Comparison of ENCODE assay signal across 8 mouse cellular contexts in the genomic region with DNA sequence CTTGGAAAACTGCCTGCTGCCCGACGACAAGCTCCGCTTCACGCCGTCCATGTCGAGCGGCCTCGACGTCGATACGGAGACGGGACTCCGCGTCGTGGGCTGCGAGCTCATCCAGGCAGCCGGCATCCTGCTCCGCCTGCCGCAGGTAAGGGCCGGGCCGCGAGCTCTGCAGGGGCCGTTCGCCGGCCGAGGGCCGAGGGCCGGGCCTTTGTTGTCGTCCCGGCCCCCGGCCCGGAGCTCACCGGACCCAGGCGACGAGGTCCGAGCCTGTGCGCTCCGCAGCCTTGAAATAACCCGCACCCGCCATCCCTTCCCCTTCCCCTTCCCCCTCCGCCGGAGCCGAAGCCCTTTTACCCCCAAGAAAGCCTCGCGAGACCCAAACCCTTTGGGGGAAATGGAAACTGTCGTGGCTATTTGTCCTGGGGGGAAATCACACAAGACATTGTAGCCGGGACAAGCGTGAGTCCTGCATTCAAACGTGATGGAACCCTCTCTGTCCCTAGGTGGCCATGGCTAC. TPM values are rescaled to one million over a fixed set of nuclear protein-coding genes. Genes with fewer than 3 reads are reported as not detected.
DNase-seq lines count a peak whose midpoint lies in the region; ATAC-seq and TF ChIP-seq lines count a peak whose summit lies in the region.

No protein-coding gene starts in this region.

- H3K9me3 ChIP-seq in forebrain, embryonic 11.5 days (ENCODE audit: control insufficient read depth, low read length), result no peaks in the 10 kb centered on the region
- H3K9me3 ChIP-seq in kidney, embryonic 15.5 days (replicated peaks), result no peaks in the 10 kb centered on the region
- no peaks in the 10 kb centered on the region for H3K9me3 ChIP-seq in megakaryocyte, embryonic 14.5 days

- ATAC-seq in forebrain, embryonic 11.5 days (replicated peaks; ENCODE audit: low FRiP score), result peak; percentile 40
- peak; percentile 48 for ATAC-seq in kidney, embryonic 15.5 days (replicated peaks; ENCODE audit: low FRiP score)
- no peak for ATAC-seq in cerebellum, adult (ENCODE audit: insufficient number of reproducible peaks, low FRiP score, low TSS enrichment)

- no peaks in the 10 kb centered on the region for H3K27me3 ChIP-seq in kidney, adult 2 months (replicated peaks; ENCODE audit: control insufficient read depth, insufficient read depth, low read length)
- H3K27me3 ChIP-seq in forebrain, embryonic 11.5 days (ENCODE audit: control insufficient read depth, insufficient read depth, low read length), result no peaks in the 10 kb centered on the region
- H3K27me3 ChIP-seq in kidney, embryonic 15.5 days, result no peaks in the 10 kb centered on the region
- H3K27me3 ChIP-seq in megakaryocyte, embryonic 14.5 days (replicated peaks), result no peaks in the 10 kb centered on the region

- DNase-seq in kidney, adult 2 months, result peak; percentile 23
- DNase-seq in kidney, adult 11 months, result no peak
- DNase-seq in R1 (ENCODE audit: low read depth, low spot score), result peak; percentile 80
- no peak for DNase-seq in forebrain, embryonic 11.5 days (ENCODE audit: low spot score)
- DNase-seq in testis, postnatal 14 days (ENCODE audit: low spot score), result peak; percentile 56

- H3K9ac ChIP-seq in forebrain, embryonic 11.5 days (ENCODE audit: low read length), result peak overlapping the region; percentile 99
- H3K9ac ChIP-seq in kidney, embryonic 15.5 days, result peak overlapping the region; percentile 99

- under 1% methylated on average over 49 of the region's 49 CpGs for WGBS in kidney, adult 2 months
- WGBS in forebrain, embryonic 11.5 days, result under 1% methylated on average over 49 of the region's 49 CpGs
- under 1% methylated on average over 49 of the region's 49 CpGs for WGBS in kidney, embryonic 15.5 days

- H3K4me2 ChIP-seq in forebrain, embryonic 11.5 days (ENCODE audit: low read depth, low read length, severe bottlenecking), result peak overlapping the region; percentile 97
- peak overlapping the region; percentile 77 for H3K4me2 ChIP-seq in kidney, embryonic 15.5 days

- peaks cover 16% of the 10 kb centered on the region for H3K36me3 ChIP-seq in kidney, adult 2 months (ENCODE audit: control insufficient read depth, insufficient read depth, low read length)
- peaks cover 7% of the 10 kb centered on the region for H3K36me3 ChIP-seq in forebrain, embryonic 11.5 days (ENCODE audit: control insufficient read depth, insufficient read depth, low read length)
- peaks cover 77% of the 10 kb centered on the region for H3K36me3 ChIP-seq in kidney, embryonic 15.5 days
- peaks cover 81% of the 10 kb centered on the region for H3K36me3 ChIP-seq in megakaryocyte, embryonic 14.5 days (replicated peaks; ENCODE audit: low read length)

- peaks cover 14% of the 10 kb centered on the region for H3K4me1 ChIP-seq in kidney, adult 2 months (ENCODE audit: control insufficient read depth, insufficient read depth, low read length)
- peaks cover 8% of the 10 kb centered on the region for H3K4me1 ChIP-seq in forebrain, embryonic 11.5 days (replicated peaks; ENCODE audit: control insufficient read depth, insufficient read depth, low read length)
- peaks cover 22% of the 10 kb centered on the region for H3K4me1 ChIP-seq in kidney, embryonic 15.5 days
- H3K4me1 ChIP-seq in megakaryocyte, embryonic 14.5 days, result peaks cover 50% of the 10 kb centered on the region

- H3K27ac ChIP-seq in kidney, adult 2 months (ENCODE audit: insufficient read depth, low read depth, low read length), result peak overlapping the region; percentile 80
- H3K27ac ChIP-seq in forebrain, embryonic 11.5 days (ENCODE audit: low read depth, low read length), result peak overlapping the region; percentile 71
- peak overlapping the region; percentile 95 for H3K27ac ChIP-seq in kidney, embryonic 15.5 days

- no peak for TF ChIP-seq CTCF in kidney, adult 2 months (conservative IDR thresholded peaks at IDR 0.05; ENCODE audit: insufficient read depth, insufficient read length, low read depth, low read length)

- peak overlapping the region; percentile 88 for H3K4me3 ChIP-seq in kidney, adult 2 months (ENCODE audit: insufficient read depth, low read depth, low read length)
- H3K4me3 ChIP-seq in forebrain, embryonic 11.5 days (ENCODE audit: low read depth, low read length), result peak overlapping the region; percentile 100
- peak overlapping the region; percentile 98 for H3K4me3 ChIP-seq in kidney, embryonic 15.5 days (replicated peaks)
- H3K4me3 ChIP-seq in megakaryocyte, embryonic 14.5 days (replicated peaks), result peak overlapping the region; percentile 100

- TF ChIP-seq POLR2A in kidney, adult 2 months (IDR thresholded peaks at IDR 0.05; ENCODE audit: low read depth, low read length), result no peak

RNA-seq across cellular contexts. Expression of a gene that starts 0.4 kb away (rescaled TPM):
- polyA plus RNA-seq in kidney, adult 2 months (2012; rRNA removed), result 54.1 and 56.8 TPM in 2 replicates
- polyA plus RNA-seq in forebrain, embryonic 11.5 days (2014; fragmentation: Nextera tagmentation; extraction: Ambion mirVana), result 162 and 186 TPM in 2 replicates
- polyA plus RNA-seq in kidney, embryonic 15.5 days (2015; fragmentation: Nextera tagmentation; extraction: Ambion mirVana), result 158 and 173 TPM in 2 replicates
- 8.4 and 15.4 TPM in 2 replicates for polyA plus RNA-seq in megakaryocyte, embryonic 14.5 days (2012; ENCODE audit: insufficient read depth, low replicate concordance)

RNA-seq across cellular contexts. Expression of a gene that starts 10.0 kb away (rescaled TPM):
- polyA plus RNA-seq in kidney, adult 2 months (2012; rRNA removed), result 83.1 and 91.1 TPM in 2 replicates
- polyA plus RNA-seq in forebrain, embryonic 11.5 days (2014; fragmentation: Nextera tagmentation; extraction: Ambion mirVana), result 203 and 223 TPM in 2 replicates
- polyA plus RNA-seq in kidney, embryonic 15.5 days (2015; fragmentation: Nextera tagmentation; extraction: Ambion mirVana), result 217 and 226 TPM in 2 replicates
- polyA plus RNA-seq in megakaryocyte, embryonic 14.5 days (2012; ENCODE audit: insufficient read depth, low replicate concordance), result 10.2 and 29.9 TPM in 2 replicates

RNA-seq across cellular contexts. Expression of a gene that starts 18.3 kb away (rescaled TPM):
- polyA plus RNA-seq in kidney, adult 2 months (2012; rRNA removed), result 164 and 195 TPM in 2 replicates
- 132 and 141 TPM in 2 replicates for polyA plus RNA-seq in forebrain, embryonic 11.5 days (2014; fragmentation: Nextera tagmentation; extraction: Ambion mirVana)
- polyA plus RNA-seq in kidney, embryonic 15.5 days (2015; fragmentation: Nextera tagmentation; extraction: Ambion mirVana), result 149 and 158 TPM in 2 replicates
- 60.6 and 341 TPM in 2 replicates for polyA plus RNA-seq in megakaryocyte, embryonic 14.5 days (2012; ENCODE audit: insufficient read depth, low replicate concordance)

RNA-seq across cellular contexts. Expression of a gene that starts 22.5 kb away (rescaled TPM):
- polyA plus RNA-seq in kidney, adult 2 months (2012; rRNA removed), result 2.8 and 3.2 TPM in 2 replicates
- not detected in 2 replicates for polyA plus RNA-seq in forebrain, embryonic 11.5 days (2014; fragmentation: Nextera tagmentation; extraction: Ambion mirVana)
- 0.19 and 0.34 TPM in 2 replicates for polyA plus RNA-seq in kidney, embryonic 15.5 days (2015; fragmentation: Nextera tagmentation; extraction: Ambion mirVana)
- polyA plus RNA-seq in megakaryocyte, embryonic 14.5 days (2012; ENCODE audit: insufficient read depth, low replicate concordance), result not detected in 2 replicates

RNA-seq across cellular contexts. Expression of a gene that starts 26.8 kb away (rescaled TPM):
- polyA plus RNA-seq in kidney, adult 2 months (2012; rRNA removed), result 98.0 and 115 TPM in 2 replicates
- 28.8 and 29.3 TPM in 2 replicates for polyA plus RNA-seq in forebrain, embryonic 11.5 days (2014; fragmentation: Nextera tagmentation; extraction: Ambion mirVana)
- 90.7 and 106 TPM in 2 replicates for polyA plus RNA-seq in kidney, embryonic 15.5 days (2015; fragmentation: Nextera tagmentation; extraction: Ambion mirVana)
- 0.13 TPM in 1 of 2 replicates, not detected in the other for polyA plus RNA-seq in megakaryocyte, embryonic 14.5 days (2012; ENCODE audit: insufficient read depth, low replicate concordance)

Comparison
In these comparisons a context has a peak if more than half of its experiments do, and no peak if none do; other contexts are left out.
1. DNase-seq: peak in kidney, adult 2 months (single experiment), R1 (single experiment) and testis, postnatal 14 days (single experiment); none in kidney, adult 11 months (single experiment) and forebrain, embryonic 11.5 days (single experiment).
2. Peak in every context shown above with its lines, with median percentiles within 50 percentile points of each other: H3K27ac ChIP-seq and H3K4me3 ChIP-seq.